Mouse (Mus musculus): ENCODE data around the gene Plk1.

Plk1 gene

GRCm38 (mm10) chr7:122158915-122159902 is at the start of gene Plk1:
Plk1 (plus strand) TSS chr7:122159439.
- CTCF ChIA-PET: interaction anchor here (0.7 kb wide), 1 partner anchor 31 kb away, joined by 3 read pairs; no protein-coding TSS in a partner anchor

- CTCF ChIA-PET: no interaction called here
Measured at GRCm38 (mm10) chr7:122123518-122123917, 35.7 kb upstream of the Plk1 start.

GRCm38 (mm10) chr7:122125636-122126035 is 33.6 kb upstream of the Plk1 start:
- CTCF ChIA-PET: no interaction called here

GRCm38 (mm10) chr7:122126946-122127345 is 32.3 kb upstream of the Plk1 start:
- CTCF ChIA-PET: no interaction called here

- CTCF ChIA-PET: no interaction called here
Measured at GRCm38 (mm10) chr7:122131834-122132233, 27.4 kb upstream of the Plk1 start.

- CTCF ChIA-PET: no interaction called here
Measured at GRCm38 (mm10) chr7:122132497-122133337, 26.5 kb upstream of the Plk1 start, which contains the start of the genes Palb2 and Dctn5. Palb2 (minus strand) TSS chr7:122132985. Dctn5 (plus strand) TSS chr7:122133041.

GRCm38 (mm10) chr7:122133338-122133625 is 26.0 kb upstream of the Plk1 start:
- CTCF ChIA-PET: no interaction called here

- CTCF ChIA-PET: no interaction called here
Measured at GRCm38 (mm10) chr7:122135070-122135469, 24.2 kb upstream of the Plk1 start.

GRCm38 (mm10) chr7:122137071-122137470 is 22.2 kb upstream of the Plk1 start:
- CTCF ChIA-PET: no interaction called here

- CTCF ChIA-PET: no interaction called here
Measured at GRCm38 (mm10) chr7:122138190-122138589, 21.0 kb upstream of the Plk1 start.

- CTCF ChIA-PET: no interaction called here
Measured at GRCm38 (mm10) chr7:122140991-122141390, 18.2 kb upstream of the Plk1 start.

GRCm38 (mm10) chr7:122152473-122152872 is 6.8 kb upstream of the Plk1 start:
- CTCF ChIA-PET: no interaction called here

GRCm38 (mm10) chr7:122158488-122158887 is 751 bp upstream of the Plk1 start:
- CTCF ChIA-PET: interaction anchor here (0.7 kb wide), 1 partner anchor 30 kb away, joined by 3 read pairs; no protein-coding TSS in a partner anchor

GRCm38 (mm10) chr7:122160037-122160436 is 798 bp downstream of the Plk1 start:
- CTCF ChIA-PET: no interaction called here

GRCm38 (mm10) chr7:122163766-122164165 is 4.5 kb downstream of the Plk1 start:
- CTCF ChIA-PET: no interaction called here

GRCm38 (mm10) chr7:122167203-122167602 is 8.0 kb downstream of the Plk1 start:
- CTCF ChIA-PET: no interaction called here

GRCm38 (mm10) chr7:122170705-122171104 is 11.5 kb downstream of the Plk1 start:
- CTCF ChIA-PET: interaction anchor here (0.5 to 1.0 kb wide), 2 partner anchors 10 to 559 kb away, joined by 4 to 5 read pairs; no protein-coding TSS in a partner anchor

- CTCF ChIA-PET: interaction anchor here (1.0 kb wide), 1 partner anchor 558 kb away, joined by 5 read pairs; no protein-coding TSS in a partner anchor
Measured at GRCm38 (mm10) chr7:122171613-122172012, 12.4 kb downstream of the Plk1 start.

- CTCF ChIA-PET: no interaction called here
Measured at GRCm38 (mm10) chr7:122180720-122181119, 21.5 kb downstream of the Plk1 start.

GRCm38 (mm10) chr7:122184569-122184968 is 25.3 kb downstream of the Plk1 start:
- CTCF ChIA-PET: interaction anchor here (0.6 to 0.9 kb wide), 2 partner anchors 17 to 1301 kb away, joined by 3 to 4 read pairs; no protein-coding TSS in a partner anchor

- CTCF ChIA-PET: no interaction called here
Measured at GRCm38 (mm10) chr7:122186043-122186442, 26.8 kb downstream of the Plk1 start, which contains the start of gene Ern2. Ern2 (minus strand) TSS chr7:122186207.

- CTCF ChIA-PET: no interaction called here
Measured at GRCm38 (mm10) chr7:122189484-122189883, 30.2 kb downstream of the Plk1 start.
